In the genomic region with DNA sequence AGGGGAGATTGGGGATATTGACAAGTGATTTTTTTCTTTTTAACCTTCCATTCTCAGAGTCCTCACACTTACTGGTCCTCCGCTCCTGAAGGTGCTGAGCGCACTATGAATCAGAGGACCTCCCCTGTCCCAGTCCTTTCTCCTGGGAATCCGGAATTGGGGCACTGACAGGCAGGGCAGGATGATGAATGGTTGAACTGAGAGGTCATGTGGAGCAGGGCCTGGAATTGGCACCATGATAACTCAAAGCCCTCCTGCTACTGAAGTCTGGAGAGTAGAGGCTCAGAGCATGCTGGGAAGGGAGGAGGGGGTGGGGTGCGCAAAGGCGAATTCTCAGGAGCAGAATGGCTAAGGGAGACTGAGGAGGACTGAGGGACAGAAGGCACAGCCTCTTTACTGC, we compare ENCODE assay signal across 22 mouse cellular contexts.
DNase-seq lines count a peak whose midpoint lies in the region; ATAC-seq and TF ChIP-seq lines count a peak whose summit lies in the region.
"Had no signal": no experiment of that assay in that cellular context is flagged by ENCODE, and none has a peak within 500 bp of the region (broad histone marks: within the 10 kb centered on the region; RNA-seq: fewer than 3 reads in every experiment).

No protein-coding gene starts in this region.

- H3K9ac ChIP-seq in intestine, embryonic 15.5 days = no peak overlapping the region
- no peak overlapping the region for H3K9ac ChIP-seq in intestine, embryonic 16.5 days (ENCODE audit: low read depth, low read length)
- H3K9ac ChIP-seq in intestine, postnatal 0 days (ENCODE audit: low read depth, low read length) = no peak overlapping the region
- H3K9ac ChIP-seq: embryonic facial prominence, embryonic 13.5 days; heart, embryonic 13.5 days; kidney, embryonic 15.5 days; limb, embryonic 15.5 days; liver, postnatal 0 days had no signal

- H3K27me3 ChIP-seq in intestine, embryonic 15.5 days (replicated peaks) = no peaks in the 10 kb centered on the region
- H3K27me3 ChIP-seq in intestine, embryonic 16.5 days (replicated peaks; ENCODE audit: control insufficient read depth, insufficient read depth, low read length) = no peaks in the 10 kb centered on the region
- no peaks in the 10 kb centered on the region for H3K27me3 ChIP-seq in intestine, postnatal 0 days (replicated peaks; ENCODE audit: control insufficient read depth, insufficient read depth, low read length)
- H3K27me3 ChIP-seq: embryonic facial prominence, embryonic 13.5 days; heart, embryonic 13.5 days; kidney, embryonic 15.5 days; limb, embryonic 15.5 days had no signal

- H3K27ac ChIP-seq in intestine, embryonic 15.5 days = no peak overlapping the region
- no peak overlapping the region for H3K27ac ChIP-seq in intestine, embryonic 16.5 days (ENCODE audit: low read length)
- H3K27ac ChIP-seq in intestine, postnatal 0 days (ENCODE audit: low read depth, low read length) = no peak overlapping the region
- H3K27ac ChIP-seq: embryonic facial prominence, embryonic 13.5 days; heart, embryonic 13.5 days; kidney, embryonic 15.5 days; limb, embryonic 15.5 days had no signal

- peak; percentile 47 for DNase-seq in embryo, embryonic 11 days
- DNase-seq in layer of hippocampus, adult 18-20 months (ENCODE audit: low spot score in 2 of 2) = no peak
- DNase-seq in lung, adult 18-20 months = no peak
- DNase-seq in layer of hippocampus, postnatal 10 days (ENCODE audit: low spot score in 2 of 2) = no peak
- DNase-seq: cerebellum, adult 2 months; cerebellum, postnatal 36 days; layer of hippocampus, postnatal 36 days; liver, postnatal 0 days; right cerebral cortex, postnatal 4 days; thymus, postnatal 14 days had no signal

- H3K4me1 ChIP-seq in intestine, embryonic 15.5 days (replicated peaks) = 0 out of 2 replicates have a peak, but pooled peaks cover 3% of the 10 kb centered on the region
- H3K4me1 ChIP-seq in intestine, embryonic 16.5 days (ENCODE audit: control insufficient read depth, insufficient read depth, low read length) = no peaks in the 10 kb centered on the region
- H3K4me1 ChIP-seq in intestine, postnatal 0 days (replicated peaks; ENCODE audit: control insufficient read depth, insufficient read depth, low read length) = no peaks in the 10 kb centered on the region; the same call in 1 of the 2 replicates
- H3K4me1 ChIP-seq: embryonic facial prominence, embryonic 13.5 days; kidney, embryonic 15.5 days; limb, embryonic 15.5 days had no signal

- H3K36me3 ChIP-seq in intestine, embryonic 15.5 days = no peaks in the 10 kb centered on the region
- no peaks in the 10 kb centered on the region for H3K36me3 ChIP-seq in intestine, embryonic 16.5 days (ENCODE audit: control insufficient read depth, insufficient read depth, low read length)
- no peaks in the 10 kb centered on the region for H3K36me3 ChIP-seq in intestine, postnatal 0 days (ENCODE audit: control insufficient read depth, insufficient read depth)
- H3K36me3 ChIP-seq: embryonic facial prominence, embryonic 13.5 days; heart, embryonic 13.5 days; kidney, embryonic 15.5 days; limb, embryonic 15.5 days had no signal

- H3K4me3 ChIP-seq in intestine, embryonic 15.5 days (replicated peaks) = no peak overlapping the region
- no peak overlapping the region for H3K4me3 ChIP-seq in intestine, embryonic 16.5 days (ENCODE audit: low read length)
- no peak overlapping the region for H3K4me3 ChIP-seq in intestine, postnatal 0 days (ENCODE audit: low read depth, low read length)
- H3K4me3 ChIP-seq: embryonic facial prominence, embryonic 13.5 days; heart, embryonic 13.5 days; kidney, embryonic 15.5 days; limb, embryonic 15.5 days had no signal

- 51% methylated on average over 5 of the region's 5 CpGs for WGBS in intestine, embryonic 15.5 days
- WGBS in intestine, embryonic 16.5 days = 51% methylated on average over 5 of the region's 5 CpGs
- WGBS in intestine, postnatal 0 days = 52% methylated on average over 5 of the region's 5 CpGs

- no peaks in the 10 kb centered on the region for H3K9me3 ChIP-seq in intestine, embryonic 15.5 days
- no peaks in the 10 kb centered on the region for H3K9me3 ChIP-seq in intestine, embryonic 16.5 days (ENCODE audit: control insufficient read depth, low read length)
- no peaks in the 10 kb centered on the region for H3K9me3 ChIP-seq in intestine, postnatal 0 days (ENCODE audit: control insufficient read depth)
- H3K9me3 ChIP-seq: embryonic facial prominence, embryonic 13.5 days; heart, embryonic 13.5 days; kidney, embryonic 15.5 days; limb, embryonic 15.5 days had no signal

- ATAC-seq in intestine, embryonic 15.5 days = 0 out of 2 replicates have a peak, but pooled peaks have one; percentile 12
- no peak for ATAC-seq in intestine, embryonic 16.5 days
- ATAC-seq in intestine, postnatal 0 days = no peak
- ATAC-seq: activated CD4-positive, CD25-positive, alpha-beta regulatory T cell, adult 4 months; CD4-positive, CD25-positive, alpha-beta regulatory T cell, adult 4 months; forebrain, embryonic 16.5 days; inflammation-experienced regulatory T-cells, adult 6 months; liver, postnatal 0 days; midbrain, embryonic 16.5 days had no signal

- H3K4me2 ChIP-seq in intestine, embryonic 15.5 days (replicated peaks) = no peak overlapping the region
- no peak overlapping the region for H3K4me2 ChIP-seq in intestine, embryonic 16.5 days (ENCODE audit: low read depth, low read length)
- peak overlapping the region; percentile 24; the same call in 1 of the 2 replicates for H3K4me2 ChIP-seq in intestine, postnatal 0 days (replicated peaks; ENCODE audit: low read depth)
- H3K4me2 ChIP-seq: embryonic facial prominence, embryonic 13.5 days; heart, embryonic 13.5 days; kidney, embryonic 15.5 days; limb, embryonic 15.5 days had no signal

- no peak for TF ChIP-seq CTCF in intestine, postnatal 0 days (IDR thresholded peaks at IDR 0.05; ENCODE audit: low read depth)
